Mouse (Mus musculus) mouse embryonic stem cell (cell line): ENCODE data around the gene Gm7903.
"Not testable (repeated sequence)": the region's sequence is repeated elsewhere in the genome, so short reads cannot be mapped to it uniquely, and the experiment has no call there.

Experiments
- in situ Hi-C, 2 experiments: fragments of 300-500 bp; cut with MboI; formaldehyde crosslinking; loops; 1 replicate in 1 of 2; 3 replicates in 1 of 2; pipeline ENCODE4 v1.14.3; 2019 to 2020; ENCODE audit warnings: low sequenced_read_pairs in 2 of 2, low pct_unique_long_range_greater_than_20kb in 1 of 2, mixed read lengths in 1 of 2; ENCODE audit not compliant: unreplicated experiment in 1 of 2

Gene Gm7903

DNA sequence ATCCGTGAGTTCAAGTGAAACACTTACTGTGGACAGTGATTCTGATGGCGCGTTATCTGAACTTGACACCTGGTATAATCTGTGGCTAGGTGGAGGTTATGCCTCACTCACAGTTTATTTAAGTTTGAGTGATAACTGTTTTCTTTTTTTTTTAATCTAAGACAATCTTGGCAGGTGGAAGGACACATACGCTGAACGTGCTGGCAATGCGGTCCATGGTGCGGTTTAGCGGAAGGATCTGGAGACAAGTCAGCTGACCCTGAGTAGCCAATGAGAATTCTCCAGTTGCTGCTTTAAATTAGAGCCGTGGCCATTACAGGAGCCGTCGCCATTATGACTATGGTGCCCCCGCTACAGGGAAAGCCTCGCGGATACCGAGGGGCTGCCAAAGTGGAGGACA, at the start of gene Gm7903:
Gene Gm7903, plus strand, starts transcription at position 301 of the 400 bp plus-strand sequence.
- in situ Hi-C loops: not testable (repeated sequence)

DNA sequence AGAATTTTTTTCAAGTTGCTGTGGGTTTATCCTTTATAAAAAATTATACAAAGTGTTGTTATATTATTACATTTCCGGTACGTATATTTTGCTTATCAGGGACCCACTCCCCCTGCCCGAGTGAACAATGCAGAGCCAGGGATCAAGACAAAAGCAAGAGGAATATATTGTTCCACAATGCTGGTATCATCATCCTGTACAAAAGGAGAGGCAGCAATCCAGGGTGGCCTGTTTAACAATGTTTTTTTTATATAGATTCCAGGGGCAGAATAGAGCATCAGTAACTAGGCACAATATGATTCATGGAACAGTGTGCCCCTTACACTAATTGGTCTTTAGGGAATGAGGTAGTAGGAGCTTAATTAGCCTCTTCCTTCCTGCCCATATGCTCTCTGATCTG, 30.1 kb upstream of the Gm7903 start:
- in situ Hi-C loops: not testable (repeated sequence)

DNA sequence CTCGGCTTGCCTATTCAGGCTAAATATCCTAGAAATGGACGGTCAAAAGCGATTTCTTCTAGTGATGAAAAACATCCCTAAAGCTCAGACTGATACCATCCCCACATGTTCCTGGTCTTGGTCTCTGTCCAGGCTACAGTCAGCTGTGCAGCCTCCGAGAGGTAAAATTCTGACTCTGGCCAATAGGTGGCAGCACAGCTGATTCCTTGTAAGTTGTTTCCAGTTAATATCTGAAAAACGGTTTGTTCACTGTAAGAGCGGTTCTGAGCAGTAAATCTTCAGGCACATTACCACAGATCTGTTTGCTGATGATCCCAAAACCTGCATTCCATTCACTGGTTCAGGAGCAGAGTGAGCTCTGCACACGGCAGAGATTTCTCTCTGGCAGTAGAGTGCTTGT, 12.4 kb upstream of the Gm7903 start:
- in situ Hi-C loops: not testable (repeated sequence)

DNA sequence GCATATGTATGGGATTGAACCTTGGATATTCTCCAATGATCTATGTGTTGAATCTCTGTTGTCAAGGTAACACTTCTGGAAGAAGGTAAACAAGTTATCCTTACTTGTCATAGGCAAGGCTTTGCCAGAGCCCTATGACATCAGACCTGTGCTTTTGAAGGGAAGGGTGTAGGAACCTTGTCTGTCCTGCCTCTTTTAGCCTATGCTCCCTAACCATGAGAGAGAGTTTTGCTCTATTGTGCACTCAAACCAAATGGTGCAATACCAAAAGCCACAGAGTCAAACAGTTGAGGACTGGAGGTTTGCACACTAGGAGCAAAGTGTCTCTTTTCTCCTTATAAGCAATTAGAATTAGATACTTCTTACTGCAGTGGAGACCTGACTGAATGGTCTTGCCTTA, 11.8 kb upstream of the Gm7903 start:
- in situ Hi-C loops: not testable (repeated sequence)

DNA sequence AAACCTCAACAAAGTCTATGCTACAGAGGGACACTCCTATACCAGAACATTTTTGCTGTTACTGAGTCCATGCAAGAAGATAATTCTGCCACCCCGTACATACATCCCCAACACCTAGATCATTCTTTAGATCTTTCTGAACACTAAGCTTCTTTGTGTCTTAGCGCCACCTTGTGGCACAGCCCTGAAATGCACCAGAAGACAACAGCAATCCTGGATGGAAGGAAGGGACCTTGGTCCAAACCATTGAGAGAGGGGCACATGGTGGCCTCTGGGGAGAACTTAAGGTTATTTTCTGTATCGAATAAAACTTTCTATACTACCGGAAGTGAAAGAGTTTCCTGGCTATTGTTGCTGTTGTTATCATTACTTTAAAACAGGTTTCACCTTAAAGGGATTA, 11.2 kb upstream of the Gm7903 start:
- in situ Hi-C loops: not testable (repeated sequence)

DNA sequence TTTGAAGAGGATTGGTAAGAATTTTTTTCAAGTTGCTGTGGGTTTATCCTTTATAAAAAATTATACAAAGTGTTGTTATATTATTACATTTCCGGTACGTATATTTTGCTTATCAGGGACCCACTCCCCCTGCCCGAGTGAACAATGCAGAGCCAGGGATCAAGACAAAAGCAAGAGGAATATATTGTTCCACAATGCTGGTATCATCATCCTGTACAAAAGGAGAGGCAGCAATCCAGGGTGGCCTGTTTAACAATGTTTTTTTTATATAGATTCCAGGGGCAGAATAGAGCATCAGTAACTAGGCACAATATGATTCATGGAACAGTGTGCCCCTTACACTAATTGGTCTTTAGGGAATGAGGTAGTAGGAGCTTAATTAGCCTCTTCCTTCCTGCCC, 30.5 kb downstream of the Gm7903 start:
- in situ Hi-C loops: not testable (repeated sequence)

DNA sequence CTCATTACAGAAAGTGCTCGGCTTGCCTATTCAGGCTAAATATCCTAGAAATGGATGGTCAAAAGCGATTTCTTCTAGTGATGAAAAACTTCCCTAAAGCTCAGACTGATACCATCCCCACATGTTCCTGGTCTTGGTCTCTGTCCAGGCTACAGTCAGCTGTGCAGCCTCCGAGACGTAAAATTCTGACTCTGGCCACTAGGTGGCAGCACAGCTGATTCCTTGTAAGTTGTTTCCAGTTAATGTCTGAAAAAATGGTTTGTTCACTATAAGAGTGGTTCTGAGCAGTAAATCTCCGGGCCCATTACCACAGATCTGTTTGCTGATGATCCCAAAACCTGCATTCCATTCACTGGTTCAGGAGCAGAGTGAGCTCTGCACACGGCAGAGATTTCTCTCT, 48.3 kb downstream of the Gm7903 start:
- in situ Hi-C loops: not testable (repeated sequence)

DNA sequence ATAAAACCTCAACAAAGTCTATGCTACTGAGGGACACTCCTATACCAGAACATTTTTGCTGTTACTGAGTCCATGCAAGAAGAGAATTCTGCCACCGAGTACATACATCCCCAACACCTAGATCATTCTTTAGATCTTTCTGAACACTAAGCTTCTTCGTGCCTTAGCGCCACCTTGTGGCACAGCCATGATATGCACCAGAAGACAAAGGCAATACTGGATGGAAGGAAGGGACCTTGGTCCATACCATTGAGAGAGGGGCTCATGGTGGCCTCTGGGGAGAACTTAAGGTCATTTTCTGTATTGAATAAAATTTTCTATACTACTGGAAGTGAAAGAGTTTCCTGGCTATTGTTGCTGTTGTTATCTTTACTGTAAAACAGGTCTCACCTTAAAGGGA, 49.5 kb downstream of the Gm7903 start:
- in situ Hi-C loops: not testable (repeated sequence)
